Mouse (Mus musculus) lung, adult 2 months (tissue): ENCODE measurements around the gene Klk1b8.

Experiments used
- CTCF ChIP-seq: fragments of 200-500 bp; IDR thresholded peaks from 2 replicates; pipeline ENCODE4 v1.5.1; 2011; ENCODE audit warnings: mild to moderate bottlenecking, low read length, control low read depth; ENCODE audit not compliant: insufficient read depth
- POLR2A ChIP-seq: fragments of 200-500 bp; IDR thresholded peaks from 2 replicates; pipeline ENCODE4 v1.6.1; 2011; ENCODE audit warnings: low read depth, mild to moderate bottlenecking, control low read depth, low read length, borderline replicate concordance; ENCODE audit errors: extremely low read depth

DNA sequence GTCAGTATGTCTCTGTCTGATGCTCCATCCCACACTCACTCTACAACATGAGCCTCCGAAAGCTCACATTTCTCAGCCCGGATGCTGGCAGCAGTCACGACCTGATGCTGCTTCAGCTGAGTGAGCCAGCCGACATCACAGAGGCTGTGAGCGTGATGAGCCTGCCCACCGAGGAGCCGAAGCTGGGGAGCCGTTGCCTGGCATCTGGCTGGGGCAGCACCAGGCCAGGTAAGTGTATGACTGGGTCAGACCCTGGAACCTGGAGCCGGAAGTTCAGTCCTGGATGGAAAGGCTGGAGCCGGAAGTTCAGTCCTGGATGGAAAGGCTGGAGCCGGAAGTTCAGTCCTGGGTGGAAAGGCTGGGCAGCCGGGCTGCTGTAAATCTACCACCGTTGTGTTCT is 32.0 kb upstream of the Klk1b8 start:
- TF ChIP-seq POLR2A (no peak), CTCF (no peak)
